Mouse (Mus musculus) heart, postnatal 0 days (tissue): ENCODE results near the gene Usp5.

Source experiments
- CTCF ChIP-seq: IDR thresholded peaks from 2 replicates; pipeline ENCODE4 v1.5.1; 2016; ENCODE audit warnings: antibody characterized with exemption, control low read depth, low read depth
- EP300 ChIP-seq: IDR thresholded peaks from 2 replicates; pipeline ENCODE4 v1.6.1; 2016; ENCODE audit warnings: antibody characterized with exemption, low read depth

- TF ChIP-seq CTCF, result no peak
- TF ChIP-seq EP300, result no peak
Measured at GRCm38 (mm10) chr6:124806446-124807140, 22.7 kb downstream of the Usp5 start.
